Mouse (Mus musculus): ENCODE measurements around the gene Cryaa. TPM values are rescaled to one million over a fixed set of nuclear protein-coding genes. Genes with fewer than 3 reads are reported as not detected.
A peak's percentile ranks its signal among the peaks of the same experiment; 100 is the strongest.
"Not testable (repeated sequence)": the region's sequence is repeated elsewhere in the genome, so short reads cannot be mapped to it uniquely, and the experiment has no call there.

Cryaa gene
- polyA plus RNA-seq, 1 experiment from 2014 or later: 0.49 TPM

GRCm38 (mm10) chr17:31693330-31694022 is 15.9 kb downstream of the Cryaa start:
- ATAC-seq (ENCODE audit: low FRiP score, low read depth): peak; percentile 23; the same call in 1 of the 2 replicates
- no peak overlapping the region for H3K9ac ChIP-seq
- H3K27ac ChIP-seq (replicated peaks): no peak overlapping the region
- H3K4me3 ChIP-seq: no peak overlapping the region
- H3K4me2 ChIP-seq: peak overlapping the region; percentile 36
- H3K36me3 ChIP-seq: no peaks in the 10 kb centered on the region
- WGBS: 5% methylated on average over 20 of the region's 20 CpGs
- peaks cover 17% of the 10 kb centered on the region for H3K4me1 ChIP-seq (replicated peaks)
- H3K9me3 ChIP-seq: no peaks in the 10 kb centered on the region
- no peaks in the 10 kb centered on the region for H3K27me3 ChIP-seq

- no peak overlapping the region for H3K4me3 ChIP-seq
- ATAC-seq (ENCODE audit: low FRiP score, low read depth): no peak
- WGBS: 76% methylated on average over 7 of the region's 7 CpGs
- H3K4me2 ChIP-seq: no peak overlapping the region
- no peak overlapping the region for H3K27ac ChIP-seq (replicated peaks)
- H3K4me1 ChIP-seq (replicated peaks): peaks cover 22% of the 10 kb centered on the region
- no peaks in the 10 kb centered on the region for H3K27me3 ChIP-seq
- H3K9ac ChIP-seq: no peak overlapping the region
- no peaks in the 10 kb centered on the region for H3K36me3 ChIP-seq
- H3K9me3 ChIP-seq: no peaks in the 10 kb centered on the region
Observed at GRCm38 (mm10) chr17:31694023-31694376, 16.4 kb downstream of the Cryaa start.

GRCm38 (mm10) chr17:31694949-31695348 is 17.3 kb downstream of the Cryaa start:
- Histone ChIP-seq H3K9ac (no peak overlapping the region), H3K4me2 (no peak overlapping the region), H3K27me3 (no peaks in the 10 kb centered on the region), H3K36me3 (no peaks in the 10 kb centered on the region), H3K4me3 (no peak overlapping the region), H3K9me3 (no peaks in the 10 kb centered on the region), H3K4me1 (replicated peaks) (peaks cover 23% of the 10 kb centered on the region), H3K27ac (replicated peaks) (no peak overlapping the region)
- ATAC-seq (ENCODE audit: low FRiP score, low read depth): no peak
- 100% methylated on average over 1 of the region's 1 CpGs for WGBS

- not testable (repeated sequence) for H3K4me2 ChIP-seq; H3K4me3 ChIP-seq; H3K27me3 ChIP-seq; H3K9ac ChIP-seq; H3K36me3 ChIP-seq; H3K9me3 ChIP-seq; H3K27ac ChIP-seq (replicated peaks); ATAC-seq (ENCODE audit: low FRiP score, low read depth)
- WGBS: 87% methylated on average over 7 of the region's 7 CpGs
- peaks cover 23% of the 10 kb centered on the region for H3K4me1 ChIP-seq (replicated peaks)
Observed at GRCm38 (mm10) chr17:31695356-31695755, 17.7 kb downstream of the Cryaa start.

DNA sequence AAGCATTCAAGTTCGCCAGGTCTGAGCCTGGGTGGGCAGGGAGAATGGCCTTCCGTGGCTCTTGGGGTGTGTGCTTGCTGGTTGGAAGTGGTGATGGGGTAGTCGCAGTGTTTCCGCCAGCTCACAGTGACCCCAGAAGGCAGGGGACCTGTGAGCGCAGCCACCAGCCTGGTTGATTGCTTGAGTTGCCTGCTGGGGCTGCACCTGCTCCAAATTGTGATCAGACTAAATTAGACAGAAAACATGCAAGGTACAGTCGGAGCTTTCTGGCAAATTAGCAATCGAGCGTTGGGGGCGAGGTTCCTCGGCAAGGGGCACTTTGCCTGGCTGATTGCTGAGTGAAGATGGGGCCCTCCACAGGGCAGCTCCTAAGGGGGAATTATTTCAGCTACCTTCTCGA is 20.7 kb downstream of the Cryaa start:
- WGBS: 55% methylated on average over 11 of the region's 11 CpGs
- H3K36me3 ChIP-seq: no peaks in the 10 kb centered on the region
- no peaks in the 10 kb centered on the region for H3K9me3 ChIP-seq
- ATAC-seq (ENCODE audit: low FRiP score, low read depth): peak; percentile 34; the same call in 1 of the 2 replicates
- no peak overlapping the region for H3K9ac ChIP-seq
- no peaks in the 10 kb centered on the region for H3K27me3 ChIP-seq
- peak overlapping the region; percentile 7; the same call in 1 of the 2 replicates for H3K27ac ChIP-seq (replicated peaks)
- H3K4me3 ChIP-seq: no peak overlapping the region
- H3K4me2 ChIP-seq: no peak overlapping the region
- peaks cover 17% of the 10 kb centered on the region for H3K4me1 ChIP-seq (replicated peaks)

DNA sequence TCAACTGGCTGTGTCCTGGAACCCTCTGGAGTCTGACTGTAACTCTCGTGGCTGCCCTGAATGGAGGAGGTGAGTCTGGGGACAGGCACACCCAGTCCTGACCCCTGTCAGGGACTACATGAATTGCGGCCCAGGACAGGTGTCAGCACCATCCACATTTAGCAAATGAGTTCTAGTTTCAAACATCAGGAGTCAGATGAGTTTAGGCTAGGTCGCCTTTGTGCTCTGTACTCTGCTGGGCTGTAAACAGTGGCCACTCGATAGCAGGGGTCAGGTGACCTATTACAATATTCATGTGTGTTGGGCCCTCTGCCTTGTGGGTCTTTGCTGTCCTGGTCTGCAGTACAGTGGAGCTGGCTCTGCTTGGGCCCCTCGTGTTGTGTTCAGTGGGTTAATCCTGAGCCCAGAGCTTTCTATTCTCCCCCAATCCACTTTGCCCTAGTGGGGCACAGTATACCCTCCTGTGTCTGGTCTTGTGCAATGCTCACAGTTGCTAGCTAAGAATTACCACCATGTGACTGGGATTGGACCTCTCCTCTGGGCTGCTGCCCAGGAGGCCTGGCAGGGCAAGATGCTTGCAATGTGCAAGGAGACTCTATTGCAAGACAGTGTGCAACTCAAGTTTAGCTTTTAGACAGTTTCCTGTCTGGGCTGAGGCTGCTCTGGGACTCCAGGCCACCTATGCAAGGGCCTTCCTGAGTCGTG is 25.8 kb downstream of the Cryaa start:
- no peaks in the 10 kb centered on the region for H3K36me3 ChIP-seq
- ATAC-seq (ENCODE audit: low FRiP score, low read depth): no peak
- no peak overlapping the region for H3K27ac ChIP-seq (replicated peaks)
- no peaks in the 10 kb centered on the region for H3K27me3 ChIP-seq
- peaks cover 15% of the 10 kb centered on the region for H3K4me1 ChIP-seq (replicated peaks)
- WGBS: 81% methylated on average over 6 of the region's 6 CpGs
- H3K4me3 ChIP-seq: no peak overlapping the region
- no peak overlapping the region for H3K9ac ChIP-seq
- no peak overlapping the region for H3K4me2 ChIP-seq
- H3K9me3 ChIP-seq: no peaks in the 10 kb centered on the region

DNA sequence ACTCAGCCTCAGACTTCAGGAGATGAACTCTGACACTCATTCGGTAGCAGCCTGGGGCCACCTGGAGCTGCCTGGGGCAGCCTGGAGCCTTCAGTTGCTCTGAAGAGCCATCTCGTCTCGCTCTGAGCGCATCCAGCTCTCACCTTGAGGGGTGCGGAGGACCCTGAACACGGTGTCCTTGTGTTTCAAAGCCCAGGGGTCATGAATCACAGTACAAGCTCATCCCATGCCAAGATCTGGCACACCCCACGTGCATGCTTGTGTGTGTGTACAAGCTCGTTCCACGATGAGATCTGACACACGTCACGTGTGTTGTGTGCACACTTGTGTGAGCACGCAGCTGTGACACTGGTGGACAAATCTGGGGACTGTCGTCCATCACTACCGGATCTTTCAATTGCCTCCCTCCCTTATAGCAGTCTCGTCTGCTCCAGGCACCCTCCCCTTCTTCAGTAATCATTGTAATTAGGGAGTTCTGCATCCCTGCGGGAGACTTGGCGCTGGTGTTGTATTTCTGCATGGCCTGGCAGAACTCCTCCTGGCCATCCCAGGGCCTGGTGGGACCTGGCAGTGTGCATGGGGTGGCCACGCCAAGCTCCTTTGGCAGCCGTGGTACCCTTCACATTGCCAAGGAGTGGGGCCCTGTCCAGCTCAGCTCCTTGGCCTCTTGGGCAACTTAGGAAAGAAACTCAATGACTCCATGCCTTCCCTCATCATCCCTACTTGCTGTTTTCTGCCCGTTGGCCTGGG is 27.8 kb downstream of the Cryaa start:
- Histone ChIP-seq H3K4me1 (replicated peaks) (peaks cover 9% of the 10 kb centered on the region), H3K9me3 (no peaks in the 10 kb centered on the region), H3K4me2 (no peak overlapping the region), H3K27ac (replicated peaks) (no peak overlapping the region), H3K4me3 (no peak overlapping the region), H3K36me3 (no peaks in the 10 kb centered on the region), H3K9ac (no peak overlapping the region), H3K27me3 (no peaks in the 10 kb centered on the region)
- WGBS: 57% methylated on average over 20 of the region's 20 CpGs
- ATAC-seq (ENCODE audit: low FRiP score, low read depth): peak; percentile 69

- Histone ChIP-seq H3K4me2 (no peak overlapping the region), H3K4me1 (replicated peaks) (peaks cover 9% of the 10 kb centered on the region), H3K27me3 (no peaks in the 10 kb centered on the region), H3K9ac (no peak overlapping the region), H3K4me3 (no peak overlapping the region), H3K27ac (replicated peaks) (no peak overlapping the region), H3K36me3 (no peaks in the 10 kb centered on the region), H3K9me3 (no peaks in the 10 kb centered on the region)
- 45% methylated on average over 7 of the region's 7 CpGs for WGBS
- no peak for ATAC-seq (ENCODE audit: low FRiP score, low read depth)
Observed at GRCm38 (mm10) chr17:31709121-31709741, 31.6 kb downstream of the Cryaa start.

DNA sequence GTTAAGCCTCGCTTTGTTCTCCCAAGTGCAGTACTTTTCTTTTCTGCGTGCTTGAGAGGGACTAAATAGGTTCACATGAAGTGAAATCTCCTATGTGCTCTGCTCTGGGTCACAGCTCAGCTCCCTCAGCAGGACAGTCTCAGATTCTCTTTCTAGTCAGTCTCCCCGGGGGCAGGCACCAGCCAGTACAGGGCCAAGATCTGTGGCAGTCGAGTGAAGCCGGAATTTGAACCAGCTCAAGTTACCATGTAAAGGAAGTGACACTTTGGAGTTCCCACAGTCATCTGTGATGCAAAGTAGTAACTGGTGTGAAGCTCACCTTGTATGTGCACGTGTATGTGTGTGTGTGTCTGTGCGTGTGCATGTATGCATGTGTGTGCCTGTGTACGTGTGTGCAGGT is 32.8 kb downstream of the Cryaa start:
- Histone ChIP-seq H3K27me3 (no peaks in the 10 kb centered on the region), H3K4me2 (no peak overlapping the region), H3K9me3 (no peaks in the 10 kb centered on the region), H3K36me3 (no peaks in the 10 kb centered on the region), H3K9ac (no peak overlapping the region), H3K4me1 (replicated peaks) (peaks cover 5% of the 10 kb centered on the region), H3K27ac (replicated peaks) (no peak overlapping the region), H3K4me3 (no peak overlapping the region)
- 79% methylated on average over 8 of the region's 8 CpGs for WGBS
- ATAC-seq (ENCODE audit: low FRiP score, low read depth): no peak

- Histone ChIP-seq H3K4me3 (no peak overlapping the region), H3K27me3 (no peaks in the 10 kb centered on the region), H3K4me2 (no peak overlapping the region), H3K9me3 (no peaks in the 10 kb centered on the region), H3K9ac (no peak overlapping the region), H3K4me1 (replicated peaks) (no peaks in the 10 kb centered on the region), H3K27ac (replicated peaks) (no peak overlapping the region), H3K36me3 (no peaks in the 10 kb centered on the region)
- WGBS: 73% methylated on average over 9 of the region's 9 CpGs
- no peak for ATAC-seq (ENCODE audit: low FRiP score, low read depth)
Observed at GRCm38 (mm10) chr17:31713709-31714108, 36.1 kb downstream of the Cryaa start.

- Histone ChIP-seq H3K36me3 (no peaks in the 10 kb centered on the region), H3K4me3 (no peak overlapping the region), H3K9ac (no peak overlapping the region), H3K4me2 (no peak overlapping the region), H3K27me3 (no peaks in the 10 kb centered on the region), H3K4me1 (replicated peaks) (no peaks in the 10 kb centered on the region), H3K27ac (replicated peaks) (no peak overlapping the region), H3K9me3 (no peaks in the 10 kb centered on the region)
- 69% methylated on average over 3 of the region's 3 CpGs for WGBS
- ATAC-seq (ENCODE audit: low FRiP score, low read depth): no peak
Observed at GRCm38 (mm10) chr17:31714125-31714524, 36.5 kb downstream of the Cryaa start.

GRCm38 (mm10) chr17:31715006-31715405 is 37.4 kb downstream of the Cryaa start:
- Histone ChIP-seq H3K4me3 (no peak overlapping the region), H3K4me2 (no peak overlapping the region), H3K9ac (no peak overlapping the region), H3K9me3 (no peaks in the 10 kb centered on the region), H3K27me3 (no peaks in the 10 kb centered on the region), H3K4me1 (replicated peaks) (no peaks in the 10 kb centered on the region), H3K36me3 (no peaks in the 10 kb centered on the region), H3K27ac (replicated peaks) (no peak overlapping the region)
- 50% methylated on average over 11 of the region's 11 CpGs for WGBS
- no peak for ATAC-seq (ENCODE audit: low FRiP score, low read depth)

Measured in hindbrain, embryonic 15.5 days (tissue).